Mouse (Mus musculus) cerebellum, postnatal 25 days (tissue): Measurements from ENCODE around the gene Zcchc10.
"Not testable (repeated sequence)": the region's sequence is repeated elsewhere in the genome, so short reads cannot be mapped to it uniquely, and the experiment has no call there.

Experiments
- DNase-seq, 2 experiments: peaks; one replicate each; pipeline ENCODE4 v3.0.0; 2021; ENCODE audit warnings: mixed read lengths in 2 of 2

The Zcchc10 gene

GRCm38 (mm10) chr11:53324512-53324968, at the start of gene Zcchc10:
Zcchc10 (plus strand) TSS chr11:53324679.
- DNase-seq: peak; percentile 85 to 91

DNA sequence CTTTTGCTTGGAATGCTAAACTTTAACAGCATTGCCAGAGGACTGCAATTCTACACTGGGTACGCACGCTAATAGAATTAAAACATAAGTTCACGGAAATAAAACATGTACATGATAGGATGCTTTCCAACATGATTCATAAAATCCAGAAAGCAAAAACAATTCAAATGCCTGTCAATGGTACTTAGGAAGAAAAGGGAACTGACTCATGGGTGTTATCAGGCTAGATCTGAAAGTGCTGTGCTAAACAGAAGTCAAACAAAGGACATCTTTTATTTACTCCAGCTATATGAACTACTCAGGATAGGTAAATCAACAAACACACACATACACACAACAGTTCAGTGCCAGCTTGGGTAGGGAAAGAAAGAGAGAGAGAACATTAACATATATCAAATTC, 49.1 kb upstream of the Zcchc10 start:
- DNase-seq: no peak

DNA sequence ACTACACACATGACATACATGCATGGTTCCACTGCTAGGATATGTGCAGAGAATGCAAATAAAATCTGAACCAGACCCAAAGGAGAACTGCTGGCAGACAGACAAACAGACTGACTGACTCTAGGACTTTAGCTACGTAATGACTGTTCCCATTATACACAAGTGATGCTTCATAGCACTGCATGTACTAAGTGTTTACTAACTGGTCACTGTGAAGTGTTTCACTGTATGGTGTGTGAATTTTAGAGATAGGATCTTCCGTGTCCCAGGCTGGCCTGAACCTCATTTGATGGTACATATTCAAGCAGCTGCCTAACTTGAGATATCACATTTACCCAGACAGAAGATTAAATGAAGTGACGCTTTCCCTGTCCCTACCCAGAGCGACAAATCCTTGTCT, 46.1 kb upstream of the Zcchc10 start:
- DNase-seq: no peak

- no peak for DNase-seq
These were observed 38.6 kb upstream of the Zcchc10 start for GRCm38 (mm10) chr11:53285885-53286284.

- not testable (repeated sequence) for DNase-seq
These were observed 34.3 kb upstream of the Zcchc10 start for GRCm38 (mm10) chr11:53290187-53290586.

DNA sequence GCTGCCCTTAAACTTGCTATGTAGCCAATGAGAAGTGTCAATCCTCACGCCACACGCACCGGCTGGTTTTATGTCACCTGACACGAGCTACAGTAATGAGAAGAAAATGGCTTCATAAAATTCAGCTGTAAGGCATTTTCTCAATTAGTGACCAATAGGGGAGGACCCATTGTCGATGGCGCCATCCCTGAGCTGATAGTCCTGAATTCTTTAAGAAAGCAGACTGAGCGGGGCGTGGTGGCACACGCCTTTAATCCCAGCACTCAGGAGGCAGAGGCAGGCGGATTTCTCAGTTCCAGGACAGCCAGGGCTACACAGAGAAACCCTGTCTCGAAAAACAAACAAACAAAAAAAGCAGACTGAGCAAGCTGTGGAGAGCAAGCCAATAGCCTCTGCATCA, 33.6 kb upstream of the Zcchc10 start:
- no peak for DNase-seq

GRCm38 (mm10) chr11:53294441-53294840, 30.0 kb upstream of the Zcchc10 start:
- DNase-seq: no peak

DNA sequence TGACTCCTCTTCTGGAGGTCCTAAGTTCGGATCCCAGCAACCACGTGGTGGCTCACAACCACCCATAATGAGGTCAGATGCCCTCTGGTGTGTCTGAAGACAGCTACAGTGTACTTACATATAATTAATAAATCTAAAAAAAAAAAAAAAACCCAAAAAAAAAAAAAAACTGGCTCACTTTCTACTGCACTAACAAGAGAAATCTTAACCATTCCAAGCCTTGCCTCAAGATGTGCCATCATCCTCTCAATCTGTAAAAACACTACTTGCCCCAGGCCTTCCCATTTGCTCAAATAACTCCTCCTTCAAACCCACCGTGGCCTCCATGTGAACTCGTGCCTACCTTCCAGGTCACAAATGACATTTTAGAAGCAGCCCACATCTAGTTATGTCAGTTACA, 27.6 kb upstream of the Zcchc10 start:
- DNase-seq: no peak

DNA sequence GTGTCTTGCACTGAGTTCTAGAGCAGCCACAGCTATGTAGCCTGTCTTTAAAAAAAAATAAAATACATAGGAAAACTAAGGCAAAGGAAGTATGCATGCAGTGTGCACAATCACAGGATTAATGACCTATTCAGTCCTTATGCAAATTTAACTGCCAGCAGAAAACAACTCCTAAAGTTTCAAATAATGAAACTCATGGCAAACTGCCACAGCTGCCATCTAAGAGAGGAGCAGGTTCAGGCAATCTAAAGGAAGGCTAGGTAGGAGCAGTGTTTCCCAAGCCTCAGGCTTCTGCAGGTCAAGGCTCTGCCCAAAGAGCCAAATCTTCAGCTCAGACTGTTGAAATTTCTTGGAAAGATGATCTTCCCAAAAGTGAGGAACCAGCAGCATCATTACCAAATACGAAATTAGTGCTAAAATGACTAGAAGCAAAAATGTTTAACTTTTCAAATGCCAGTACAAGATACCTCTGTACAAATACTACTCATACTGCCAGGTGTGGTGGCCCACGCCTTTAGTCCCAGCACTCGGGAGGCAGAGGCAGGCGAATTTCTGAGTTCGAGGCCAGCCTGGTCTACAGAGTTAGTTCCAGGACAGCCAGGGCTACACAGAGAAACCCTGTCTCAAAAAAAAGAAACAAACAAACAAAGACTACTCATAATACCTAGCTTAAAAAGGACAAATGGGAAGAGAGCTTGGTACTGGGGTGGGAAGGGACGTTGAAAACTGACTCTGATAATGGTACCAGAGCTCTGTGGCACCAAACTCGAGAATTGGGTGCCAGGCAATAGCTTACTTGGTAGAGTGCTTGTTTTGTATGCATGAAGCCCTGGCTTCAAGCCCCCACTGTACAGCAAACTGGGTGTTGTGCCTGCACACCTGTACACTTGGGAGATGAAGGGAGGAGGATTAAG, 26.3 kb upstream of the Zcchc10 start:
- DNase-seq: no peak

GRCm38 (mm10) chr11:53299551-53300329, 24.7 kb upstream of the Zcchc10 start:
- DNase-seq: peak; percentile 37 to 67

- DNase-seq: peak; percentile 98 to 99
These were observed 23.9 kb upstream of the Zcchc10 start, which contains the start of gene Hspa4 for GRCm38 (mm10) chr11:53300330-53301166. Hspa4 (minus strand) TSS chr11:53300457.

- no peak for DNase-seq
These were observed 23.3 kb upstream of the Zcchc10 start for GRCm38 (mm10) chr11:53301167-53301515.

- DNase-seq: no peak
These were observed 20.2 kb upstream of the Zcchc10 start for GRCm38 (mm10) chr11:53304044-53304840.

DNA sequence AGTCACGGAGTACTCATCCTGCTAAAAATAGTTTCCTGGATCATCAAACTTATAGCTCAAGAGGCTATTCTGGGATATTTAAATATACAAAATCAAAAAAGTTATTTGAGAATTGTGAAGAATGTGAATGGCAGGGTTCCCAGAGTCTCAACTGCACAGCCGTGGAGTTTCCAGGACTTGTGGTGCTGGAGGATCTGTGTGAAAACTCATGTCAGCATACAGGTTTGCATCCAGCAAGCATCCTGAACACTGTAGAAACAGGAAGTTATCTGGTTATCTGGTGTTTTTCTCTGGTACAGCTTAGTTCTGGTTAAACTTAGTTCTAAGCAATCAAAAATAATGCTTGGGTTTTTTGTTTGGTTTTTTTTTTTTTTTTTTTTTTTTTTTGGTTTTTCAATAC, 17.5 kb upstream of the Zcchc10 start:
- no peak for DNase-seq

DNA sequence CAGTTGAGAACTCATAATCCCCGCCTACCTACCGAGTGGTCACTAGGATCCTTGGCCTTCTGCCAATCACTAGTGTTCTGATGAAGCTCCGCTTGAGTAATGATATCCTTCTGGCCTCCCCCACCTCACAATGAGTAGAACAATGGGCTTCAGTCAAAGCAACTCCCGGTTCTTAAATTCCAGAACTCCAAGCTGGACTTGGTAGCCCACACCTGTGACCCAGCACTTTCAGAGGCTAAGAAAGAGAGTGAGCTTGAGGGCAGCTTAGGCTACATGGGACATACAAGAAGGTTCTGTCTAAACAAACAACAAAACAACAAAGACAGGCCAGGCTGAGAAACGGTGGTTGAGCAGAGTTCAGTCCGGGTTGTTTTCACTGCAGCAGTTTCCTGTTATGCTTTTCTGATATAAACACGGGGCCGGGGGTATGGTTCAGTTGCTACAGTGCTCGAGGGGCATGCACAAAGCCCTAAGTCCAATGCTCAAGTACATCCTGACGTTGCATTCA, 16.9 kb upstream of the Zcchc10 start:
- DNase-seq: no peak

DNA sequence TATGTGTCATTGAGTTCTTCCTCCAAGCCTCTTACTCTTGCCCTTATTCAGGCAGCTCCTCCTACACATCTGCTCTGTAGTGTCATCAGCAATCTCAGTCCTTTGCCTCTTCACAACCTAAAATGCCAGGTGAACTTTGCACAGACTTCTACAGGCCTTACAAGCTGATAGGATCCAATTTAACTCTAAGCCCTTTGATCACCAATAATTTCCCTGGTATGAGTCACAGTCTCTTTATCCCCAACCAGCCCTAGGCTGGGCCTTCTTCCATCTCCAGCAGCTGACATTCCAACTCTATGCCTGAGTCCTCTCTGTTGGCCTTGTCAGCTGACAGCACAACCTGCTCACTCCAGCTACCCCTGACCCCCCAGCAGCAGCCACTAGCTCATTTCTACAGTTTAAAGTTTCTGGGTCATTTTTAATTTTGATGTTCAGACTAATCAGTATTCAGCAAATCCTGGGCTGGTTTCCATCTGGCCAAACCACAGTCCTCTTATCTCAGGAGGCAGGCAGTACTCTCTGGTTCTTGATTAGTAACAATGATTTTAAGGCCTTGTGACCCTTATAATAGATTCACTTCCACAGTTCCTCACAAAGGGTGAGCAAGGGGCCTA, 16.1 kb upstream of the Zcchc10 start:
- DNase-seq: no peak

- no peak for DNase-seq
These were observed 15.6 kb upstream of the Zcchc10 start for GRCm38 (mm10) chr11:53308884-53309310.

GRCm38 (mm10) chr11:53311385-53311784, 13.1 kb upstream of the Zcchc10 start:
- no peak for DNase-seq

DNA sequence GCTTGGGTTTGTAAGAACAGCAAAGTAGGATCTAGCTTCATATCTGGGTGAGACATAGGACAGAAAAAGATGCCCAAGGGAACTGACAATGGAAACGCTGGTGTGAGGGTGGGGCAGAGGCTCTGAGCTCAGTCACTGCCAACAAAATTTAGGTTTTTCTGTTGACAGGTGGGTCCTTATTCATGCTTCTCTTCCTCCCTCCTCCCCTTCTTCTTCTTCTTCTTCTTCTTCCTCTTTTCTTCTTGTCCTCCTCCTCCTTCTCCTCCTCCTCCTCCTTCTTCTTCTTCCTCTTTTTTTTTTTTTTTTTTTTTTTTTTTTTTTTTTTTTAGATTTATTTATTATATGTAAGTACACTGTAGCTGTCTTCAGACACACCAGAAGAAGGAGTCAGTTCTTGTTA, 11.7 kb upstream of the Zcchc10 start:
- not testable (repeated sequence) for DNase-seq

DNA sequence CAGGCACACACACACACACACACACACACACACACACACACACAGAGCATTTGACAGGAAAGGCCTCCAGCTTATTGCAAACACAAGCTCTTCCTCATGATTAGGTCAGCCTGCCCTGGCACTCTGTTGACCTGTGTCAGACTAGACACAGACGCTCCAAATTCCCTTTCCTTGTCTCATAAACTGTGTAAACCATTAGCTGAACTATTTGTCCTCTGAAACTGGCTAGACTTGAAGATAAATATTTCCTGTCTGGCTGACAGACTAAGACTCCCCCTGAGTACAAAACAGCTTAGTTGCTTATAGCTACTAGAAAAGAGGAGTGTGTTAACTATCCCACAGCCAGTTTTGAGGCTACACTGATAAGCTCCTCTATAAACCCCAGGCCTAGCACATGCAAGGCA, 9.7 kb upstream of the Zcchc10 start:
- no peak for DNase-seq

- no peak for DNase-seq
These were observed 7.5 kb upstream of the Zcchc10 start for GRCm38 (mm10) chr11:53316996-53317395.
